19 mouse cellular contexts compared by ENCODE assay signal in the genomic region with DNA sequence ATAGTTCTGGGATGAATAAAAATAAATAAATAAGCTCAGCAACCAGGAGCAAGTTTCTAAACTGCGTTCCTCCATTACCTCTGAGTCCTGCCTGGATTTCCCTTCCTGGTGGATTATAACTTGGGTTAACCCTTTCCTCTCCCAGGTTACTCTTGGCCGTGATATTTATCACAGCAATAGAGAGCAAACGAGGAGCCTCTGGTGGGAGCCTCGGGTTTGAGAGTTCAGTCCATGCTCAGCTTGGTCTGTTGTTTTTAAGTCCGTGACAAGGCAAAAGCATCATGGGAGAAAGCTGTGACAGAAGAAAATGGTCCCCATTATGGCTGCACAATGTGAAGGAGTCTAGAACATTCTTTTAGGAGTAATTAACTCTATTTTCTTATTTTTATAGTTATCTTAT.
DNase-seq lines count a peak whose midpoint lies in the region; ATAC-seq and TF ChIP-seq lines count a peak whose summit lies in the region.
"Had no signal": no experiment of that assay in that cellular context is flagged by ENCODE, and none has a peak within 500 bp of the region (broad histone marks: within the 10 kb centered on the region; RNA-seq: fewer than 3 reads in every experiment).

No protein-coding gene starts in this region.

- ATAC-seq in liver, embryonic 11.5 days (replicated peaks; ENCODE audit: low FRiP score) = no peak
- 0 out of 2 replicates have a peak, but pooled peaks have one; percentile 5 for ATAC-seq in liver, embryonic 14.5 days (ENCODE audit: insufficient read depth)
- ATAC-seq in CD4-positive, CD25-positive, alpha-beta regulatory T cell, adult 4 months = no peak
- ATAC-seq: forebrain, embryonic 14.5 days; hindbrain, embryonic 16.5 days; intestine, embryonic 16.5 days; midbrain, embryonic 15.5 days had no signal

- H3K36me3 ChIP-seq in liver, embryonic 11.5 days (ENCODE audit: control insufficient read depth, insufficient read depth, low read length) = no peaks in the 10 kb centered on the region
- no peaks in the 10 kb centered on the region for H3K36me3 ChIP-seq in liver, embryonic 14.5 days (replicated peaks; ENCODE audit: control insufficient read depth, insufficient read depth, low read depth)
- H3K36me3 ChIP-seq: G1E; hindbrain, embryonic 10.5 days; limb, embryonic 13.5 days; midbrain, embryonic 15.5 days; neural tube, embryonic 13.5 days had no signal

- no peaks in the 10 kb centered on the region for H3K27me3 ChIP-seq in liver, embryonic 11.5 days (replicated peaks; ENCODE audit: control insufficient read depth, insufficient read depth, low read length)
- no peaks in the 10 kb centered on the region for H3K27me3 ChIP-seq in liver, embryonic 14.5 days (ENCODE audit: control insufficient read depth, insufficient read depth, low read length)
- H3K27me3 ChIP-seq: limb, embryonic 13.5 days; midbrain, embryonic 15.5 days; neural tube, embryonic 13.5 days had no signal

- no peak for TF ChIP-seq EP300 in liver, embryonic 14.5 days (IDR thresholded peaks at IDR 0.05; ENCODE audit: low read depth)

- WGBS in liver, embryonic 11.5 days = 64% methylated on average over 5 of the region's 5 CpGs
- WGBS in liver, embryonic 14.5 days (ENCODE audit: insufficient replicate concordance) = 39% methylated on average over 5 of the region's 5 CpGs

- H3K9me3 ChIP-seq in liver, embryonic 11.5 days (ENCODE audit: control insufficient read depth, low read length) = no peaks in the 10 kb centered on the region
- H3K9me3 ChIP-seq in liver, embryonic 14.5 days (ENCODE audit: control insufficient read depth, low read length) = no peaks in the 10 kb centered on the region
- H3K9me3 ChIP-seq: G1E; hindbrain, embryonic 10.5 days; limb, embryonic 13.5 days; midbrain, embryonic 15.5 days; neural tube, embryonic 13.5 days had no signal

- peak; percentile 87 for DNase-seq in heart, adult 11 months
- no peak for DNase-seq in heart, adult 9 months (ENCODE audit: low spot score in 2 of 2)
- no peak for DNase-seq in liver, embryonic 11.5 days (ENCODE audit: low spot score)
- no peak for DNase-seq in liver
- no peak for DNase-seq in liver, embryonic 14.5 days (ENCODE audit: low read depth in 3 of 3, low spot score in 3 of 3)
- DNase-seq in adipocyte (ENCODE audit: low spot score) = no peak
- no peak for DNase-seq in kidney, adult 8-10 months
- DNase-seq: cerebellum, adult 2 months; right cerebral cortex, postnatal 25 days had no signal

- peak overlapping the region; percentile 65 for H3K4me2 ChIP-seq in liver, embryonic 11.5 days
- H3K4me2 ChIP-seq in liver, embryonic 14.5 days (ENCODE audit: low read depth) = peak overlapping the region; percentile 11
- H3K4me2 ChIP-seq: midbrain, embryonic 15.5 days; neural tube, embryonic 13.5 days had no signal

- no peak overlapping the region; the same call in 1 of the 2 replicates for H3K4me3 ChIP-seq in liver, embryonic 11.5 days (ENCODE audit: low read depth, low read length)
- no peak overlapping the region for H3K4me3 ChIP-seq in liver, embryonic 14.5 days (ENCODE audit: insufficient read depth in 1 of 2, low read depth in 2 of 2, low read length in 2 of 2)
- H3K4me3 ChIP-seq: hindbrain, embryonic 10.5 days; limb, embryonic 13.5 days; midbrain, embryonic 15.5 days; neural tube, embryonic 13.5 days had no signal

- TF ChIP-seq CTCF in liver, embryonic 14.5 days (IDR thresholded peaks at IDR 0.05; ENCODE audit: low read depth) = no peak

- 0 out of 2 replicates have a peak, but pooled peaks cover 4% of the 10 kb centered on the region for H3K4me1 ChIP-seq in liver, embryonic 11.5 days (replicated peaks; ENCODE audit: control insufficient read depth, insufficient read depth, low read length)
- H3K4me1 ChIP-seq in liver, embryonic 14.5 days (replicated peaks; ENCODE audit: control insufficient read depth in 2 of 2, insufficient read depth in 2 of 2, low read length in 1 of 2) = peaks cover 0 to 3% of the 10 kb centered on the region in 2 experiments; a peak in 2 of 4 replicates
- H3K4me1 ChIP-seq: limb, embryonic 13.5 days had no signal

- H3K9ac ChIP-seq in liver, embryonic 11.5 days (ENCODE audit: low read depth, low read length) = no peak overlapping the region
- no peak overlapping the region for H3K9ac ChIP-seq in liver, embryonic 14.5 days (replicated peaks)
- H3K9ac ChIP-seq: limb, embryonic 13.5 days; lung, embryonic 14.5 days; midbrain, embryonic 15.5 days; neural tube, embryonic 13.5 days had no signal

- H3K27ac ChIP-seq in liver, embryonic 11.5 days (ENCODE audit: low read depth, low read length) = no peak overlapping the region
- no peak overlapping the region for H3K27ac ChIP-seq in liver, embryonic 14.5 days
- H3K27ac ChIP-seq: hindbrain, embryonic 10.5 days; limb, embryonic 13.5 days; midbrain, embryonic 15.5 days; neural tube, embryonic 13.5 days had no signal
